Mouse (Mus musculus) thymus, postnatal 4 days (tissue): ENCODE measurements around the gene Kif22.
"Not testable (repeated sequence)": the region's sequence is repeated elsewhere in the genome, so short reads cannot be mapped to it uniquely, and the experiment has no call there.

Source experiments
- DNase-seq: peaks from one replicate; pipeline ENCODE4 v3.0.0; 2021

Gene Kif22

GRCm38 (mm10) chr7:127041851-127042672, at the start of gene Kif22:
Gene Kif22, minus strand, starts transcription at chr7:127042471.
- DNase-seq, result peak; percentile 91

DNA sequence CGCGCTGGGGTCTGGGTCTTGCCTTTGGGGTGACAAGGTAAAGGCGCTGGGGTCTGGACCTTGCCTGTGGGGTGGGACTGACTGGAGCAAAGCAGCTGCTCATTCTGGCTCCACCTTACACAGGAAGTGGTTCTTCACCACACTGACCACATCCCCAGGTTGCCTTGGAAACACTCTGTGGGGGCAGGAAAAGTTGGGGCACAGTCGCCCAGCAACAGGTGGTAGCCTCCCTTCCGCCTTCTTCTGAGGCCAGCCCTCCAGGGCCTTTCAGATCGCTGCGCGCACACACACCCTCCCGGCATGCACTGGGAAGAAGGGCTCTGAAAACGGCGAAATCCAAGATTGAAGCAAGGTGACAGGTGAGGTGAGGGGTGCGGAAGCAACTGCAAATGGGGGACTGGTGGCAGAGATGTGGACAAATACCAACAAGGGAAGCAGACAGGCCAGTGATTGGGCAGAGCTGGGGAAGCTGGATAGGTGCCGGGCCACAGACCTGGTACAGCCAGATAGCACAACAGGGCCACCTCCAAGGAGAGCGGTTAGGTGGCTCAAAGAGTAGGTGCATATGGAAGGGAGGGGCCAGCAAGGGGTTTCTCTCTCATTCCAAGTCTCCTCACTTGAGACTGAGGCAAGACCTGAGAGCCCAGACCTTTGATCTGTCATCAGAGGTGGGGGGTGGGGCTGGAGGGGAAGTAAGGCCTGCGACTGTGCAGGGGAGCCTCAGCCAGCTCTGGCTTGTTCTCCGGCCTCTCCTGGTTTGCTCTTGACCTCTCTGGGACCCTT, 49.0 kb upstream of the Kif22 start, which contains the start of gene AI467606:
Gene AI467606 (plus strand): TSS at position 246 of the 783 bp plus-strand sequence.
- peak; percentile 90 for DNase-seq

DNA sequence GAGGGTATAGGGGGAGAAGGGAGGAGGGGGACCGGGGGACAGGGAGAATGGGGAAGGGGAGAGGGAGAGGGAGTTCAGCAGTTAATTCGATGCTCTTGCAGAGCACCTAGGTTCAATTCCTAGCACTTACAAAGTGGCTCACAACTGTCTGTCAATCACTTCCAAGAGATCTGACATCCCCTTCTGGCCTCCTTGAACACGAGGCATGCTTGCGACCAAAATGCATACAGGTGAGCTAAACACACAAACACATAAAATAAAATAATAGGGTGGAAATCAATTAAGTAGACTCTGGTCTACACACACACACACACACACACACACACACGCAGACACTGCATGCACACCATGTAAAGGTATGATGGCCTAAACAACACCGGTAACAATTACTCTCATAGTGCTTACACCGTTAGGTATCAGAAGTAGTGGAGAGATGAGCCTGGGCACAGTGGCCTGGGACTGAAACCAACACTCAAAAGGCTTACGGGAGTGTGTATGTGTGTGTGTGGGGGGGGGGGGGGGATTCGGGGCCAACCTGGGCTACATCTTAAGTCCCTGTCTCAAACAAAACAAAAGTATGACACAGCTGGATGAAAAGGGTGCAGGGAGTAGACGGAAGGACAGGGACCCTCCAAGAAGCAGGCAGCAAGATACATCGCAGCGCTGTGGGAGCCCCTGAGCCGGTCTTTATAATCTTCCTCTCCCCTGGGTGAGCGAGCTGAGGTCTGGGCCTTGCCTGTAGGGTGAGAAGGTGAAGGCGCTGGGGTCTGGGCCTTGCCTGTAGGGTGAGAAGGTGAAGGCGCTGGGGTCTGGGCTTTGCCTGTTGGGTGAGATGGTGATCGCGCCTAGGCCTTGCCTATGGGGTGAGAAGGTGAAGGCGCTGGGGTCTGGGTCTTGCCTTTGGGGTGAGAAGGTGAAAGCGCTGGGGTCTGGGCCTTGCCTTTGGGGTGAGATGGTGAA, 48.2 kb upstream of the Kif22 start:
- peak; percentile 50 for DNase-seq

DNA sequence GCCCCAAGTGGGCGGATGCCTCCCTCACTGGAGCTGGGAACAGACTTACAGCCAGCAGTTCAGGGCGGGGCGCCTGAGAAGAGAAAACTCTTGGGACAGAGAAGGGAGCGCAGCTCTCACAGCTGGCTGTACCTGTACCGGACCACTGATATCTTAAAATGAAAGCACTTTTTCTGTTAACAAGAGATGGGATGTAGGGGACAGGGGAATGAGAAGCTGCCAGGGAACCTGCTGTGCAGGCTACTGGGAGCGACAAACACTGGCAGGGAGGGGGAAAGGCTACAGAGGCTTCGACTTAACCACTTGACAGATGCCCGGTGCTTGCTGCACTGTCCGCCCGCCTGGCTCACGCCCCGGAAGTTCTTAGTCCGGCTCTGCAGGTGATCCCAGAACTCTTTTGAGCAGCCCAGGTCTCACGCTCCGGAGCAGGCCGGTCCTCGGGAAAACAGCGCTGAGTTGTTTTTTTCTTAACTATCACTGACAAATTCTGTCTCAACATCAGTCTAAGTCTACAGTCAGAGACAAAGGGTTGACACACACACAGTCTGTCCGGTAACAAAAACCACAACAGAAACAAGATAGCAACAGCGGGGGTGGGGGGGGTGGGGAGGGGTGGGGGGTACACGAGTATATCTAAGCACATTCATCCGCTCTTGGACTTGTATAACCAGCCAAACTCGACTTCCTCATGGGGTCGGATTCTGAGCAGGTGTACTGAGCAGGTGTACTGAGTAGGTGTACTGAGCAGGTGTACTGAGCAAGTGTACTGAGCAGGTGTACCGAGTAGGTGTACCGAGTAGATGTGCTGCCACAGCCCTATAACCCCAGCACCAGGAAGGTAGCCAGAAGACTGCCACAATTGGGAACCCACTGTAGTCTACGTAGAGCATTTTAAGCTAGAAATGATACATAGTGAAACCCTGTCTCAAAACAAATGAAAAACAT, 46.9 kb upstream of the Kif22 start:
- DNase-seq, result peak; percentile 67

- no peak for DNase-seq
Observed at GRCm38 (mm10) chr7:127088083-127088482, 45.8 kb upstream of the Kif22 start.

- not testable (repeated sequence) for DNase-seq
Observed at GRCm38 (mm10) chr7:127087278-127088010, 45.2 kb upstream of the Kif22 start, which contains the start of gene Zg16. Gene Zg16, minus strand, starts transcription at chr7:127087328.

DNA sequence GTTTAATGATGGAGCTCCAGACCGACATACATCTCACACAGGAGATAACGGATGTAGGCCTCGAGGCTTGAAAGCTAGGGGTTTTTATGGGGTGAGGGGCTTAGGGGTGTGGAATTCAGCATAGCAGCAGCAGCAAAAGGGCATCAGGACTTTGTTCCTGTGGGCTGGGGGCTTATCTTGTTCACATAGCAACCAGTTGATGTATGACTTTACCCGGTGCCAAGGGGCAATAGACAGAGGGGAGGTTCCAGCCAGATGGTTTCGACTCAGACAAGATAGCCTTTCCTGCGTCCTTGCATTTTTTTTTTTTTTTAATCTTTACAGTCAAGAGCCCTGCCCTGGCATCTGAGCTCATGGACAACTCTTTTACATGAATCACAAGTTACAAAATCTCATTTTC, 43.5 kb upstream of the Kif22 start:
- not testable (repeated sequence) for DNase-seq

DNA sequence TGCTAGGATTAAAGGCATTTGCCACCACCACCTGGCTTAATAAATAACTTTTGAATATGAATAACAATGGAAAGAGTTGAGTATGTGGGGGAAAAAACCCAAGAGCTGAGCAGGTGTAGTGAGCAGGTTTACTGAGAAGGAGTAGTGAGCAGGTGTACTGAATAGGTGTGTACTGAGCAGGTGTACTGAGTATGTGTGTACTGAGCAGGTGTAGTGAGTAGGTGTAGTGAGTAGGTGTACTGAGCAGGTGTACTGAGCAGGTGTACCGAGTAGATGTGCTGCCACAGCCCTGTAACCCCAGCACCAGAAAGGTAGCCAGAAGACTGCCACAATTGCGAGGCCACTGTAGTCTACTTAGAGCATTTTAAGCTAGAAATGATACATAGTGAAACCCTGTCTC, 42.5 kb upstream of the Kif22 start:
- DNase-seq, result no peak

DNA sequence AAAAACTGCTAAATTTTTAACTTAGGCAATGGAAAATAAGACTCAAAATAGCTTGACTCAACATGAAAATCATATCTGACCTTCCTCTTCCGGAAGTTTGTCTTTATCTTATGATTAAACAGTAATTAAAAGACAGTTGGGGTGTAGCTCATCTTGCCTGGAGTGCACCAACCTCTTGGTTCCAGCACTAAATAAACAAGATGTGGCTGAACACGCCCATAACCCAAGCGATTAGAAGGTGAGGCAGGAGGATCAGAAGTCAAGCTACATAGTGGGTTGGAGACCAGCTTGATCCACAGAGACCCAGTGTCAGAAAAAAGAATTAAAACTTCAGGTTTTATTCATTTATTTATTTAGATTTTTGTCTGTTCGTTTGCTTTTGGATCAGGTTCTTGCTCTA, 41.4 kb upstream of the Kif22 start:
- DNase-seq, result no peak

GRCm38 (mm10) chr7:127082995-127083394, 40.7 kb upstream of the Kif22 start:
- no peak for DNase-seq

DNA sequence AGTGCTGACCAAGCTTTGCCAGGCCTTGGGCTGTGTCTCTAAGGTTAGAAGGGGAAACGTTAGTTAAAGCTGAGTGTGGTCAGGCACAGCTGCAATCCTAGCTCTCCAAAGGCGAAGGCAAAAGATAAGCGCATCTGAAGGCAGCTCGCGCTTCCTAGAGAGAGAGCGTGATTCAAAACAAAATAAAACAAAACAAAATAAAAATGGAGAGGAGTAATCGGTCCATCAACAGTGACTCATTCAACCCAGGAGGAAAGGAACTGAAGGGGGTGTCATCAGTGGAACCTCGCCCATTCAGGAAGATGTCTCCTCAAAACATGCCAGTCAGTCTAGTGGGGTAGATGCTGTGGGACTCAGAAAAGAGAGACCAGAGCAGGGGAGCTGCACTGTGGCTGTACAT, 40.0 kb upstream of the Kif22 start:
- DNase-seq, result no peak

DNA sequence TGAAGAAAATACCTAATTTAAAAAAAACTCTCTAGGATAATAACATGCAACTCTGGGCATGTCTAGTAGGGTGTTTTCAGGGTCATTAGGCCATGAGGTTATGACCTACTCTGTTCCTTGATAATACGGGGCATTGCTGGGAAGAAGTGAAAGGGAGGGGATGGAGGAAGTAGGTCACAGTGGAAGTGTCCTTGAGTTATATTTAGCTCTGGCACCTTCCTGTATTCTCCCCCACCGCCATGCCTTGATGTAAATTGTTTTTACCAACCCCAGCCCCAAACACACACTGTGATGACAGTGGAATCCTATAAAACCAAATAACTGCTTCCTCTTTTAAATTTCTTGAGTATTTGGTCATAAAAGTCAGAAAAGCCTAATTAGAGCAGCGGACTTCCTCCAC, 37.8 kb upstream of the Kif22 start:
- DNase-seq, result no peak

DNA sequence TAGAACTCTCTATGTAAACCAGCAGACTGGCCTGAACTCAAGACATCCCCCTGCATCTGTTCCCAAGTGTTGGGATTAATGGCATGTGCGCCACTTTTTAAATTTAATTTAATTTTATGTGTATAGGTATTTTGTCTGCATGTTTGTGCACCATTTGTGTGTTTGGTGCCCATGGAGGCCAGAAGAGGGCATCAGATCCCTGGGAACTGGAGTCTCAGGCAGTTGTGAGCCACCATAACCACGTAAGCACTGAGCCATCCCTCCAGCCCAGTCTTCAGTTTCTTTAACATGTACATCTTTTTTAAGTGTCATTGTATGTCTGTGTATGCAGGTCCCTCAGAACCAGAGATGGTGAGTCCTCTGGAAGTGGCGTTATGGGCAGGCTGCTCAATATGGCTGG, 35.4 kb upstream of the Kif22 start:
- DNase-seq, result peak; percentile 60

DNA sequence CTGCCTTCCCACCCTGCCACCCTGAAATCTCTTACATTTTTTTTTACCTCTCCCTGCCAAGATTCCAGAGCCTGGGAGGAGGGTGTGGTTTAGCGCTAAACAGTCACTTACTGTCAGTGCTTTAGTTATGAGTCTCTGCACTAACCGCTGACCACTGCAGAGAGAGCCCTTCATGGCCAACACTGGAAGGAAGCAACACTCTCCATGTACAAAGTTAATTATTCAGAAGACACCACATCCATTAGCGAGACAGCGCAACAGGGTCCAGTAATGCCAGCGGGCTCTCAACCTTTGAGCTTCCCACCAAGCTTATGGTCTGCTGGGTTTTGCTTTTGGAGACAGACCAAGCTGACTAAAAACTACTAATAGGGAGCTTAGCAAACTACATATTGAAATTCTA, 33.9 kb upstream of the Kif22 start:
- no peak for DNase-seq

DNA sequence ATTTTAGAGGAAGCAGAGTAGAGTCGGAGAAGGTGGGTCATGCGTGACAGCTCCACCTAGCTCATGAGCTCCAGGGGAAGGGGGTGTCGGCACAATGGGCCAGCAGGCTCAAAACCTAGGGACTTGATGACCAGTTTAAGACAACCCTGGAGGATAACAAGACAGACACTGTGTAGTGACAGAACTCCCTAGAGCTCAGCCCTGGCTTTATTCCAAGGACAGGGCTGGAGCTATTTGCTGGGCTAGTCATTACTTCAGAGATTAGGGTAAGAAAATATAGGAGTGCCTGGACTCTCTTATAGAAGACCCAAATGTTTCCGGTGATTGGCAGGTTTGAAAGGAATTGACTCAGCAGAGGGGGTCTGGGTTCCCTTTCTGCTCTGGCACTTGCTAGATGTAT, 30.9 kb upstream of the Kif22 start:
- no peak for DNase-seq

DNA sequence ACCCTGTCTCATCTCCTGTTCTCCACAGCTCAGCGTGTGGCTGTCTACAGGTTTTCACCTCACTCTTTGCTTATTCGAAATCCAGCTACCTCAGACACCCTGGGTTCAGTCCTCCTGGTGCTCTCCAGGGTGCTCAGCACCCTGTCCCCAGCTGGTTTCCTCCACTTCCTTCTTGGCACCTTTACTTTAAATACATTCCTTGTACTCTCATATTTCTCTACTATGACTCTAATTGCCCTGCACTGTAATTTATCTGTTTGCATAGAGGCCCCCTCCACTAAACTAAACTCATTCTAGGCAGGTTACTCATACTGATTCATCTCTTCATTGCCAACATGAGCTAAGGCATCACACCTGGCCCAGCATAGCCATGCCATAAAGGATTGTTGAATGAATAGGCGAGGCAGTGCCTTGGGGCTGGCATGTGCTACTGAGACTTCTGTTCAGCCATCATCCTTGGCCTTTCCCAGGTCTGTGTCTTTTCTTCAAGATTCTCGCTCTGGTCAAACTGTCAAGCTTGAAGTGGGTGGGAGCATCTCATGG, 28.7 kb upstream of the Kif22 start:
- DNase-seq, result no peak

- DNase-seq, result no peak
Observed at GRCm38 (mm10) chr7:127066317-127066716, 24.0 kb upstream of the Kif22 start.

DNA sequence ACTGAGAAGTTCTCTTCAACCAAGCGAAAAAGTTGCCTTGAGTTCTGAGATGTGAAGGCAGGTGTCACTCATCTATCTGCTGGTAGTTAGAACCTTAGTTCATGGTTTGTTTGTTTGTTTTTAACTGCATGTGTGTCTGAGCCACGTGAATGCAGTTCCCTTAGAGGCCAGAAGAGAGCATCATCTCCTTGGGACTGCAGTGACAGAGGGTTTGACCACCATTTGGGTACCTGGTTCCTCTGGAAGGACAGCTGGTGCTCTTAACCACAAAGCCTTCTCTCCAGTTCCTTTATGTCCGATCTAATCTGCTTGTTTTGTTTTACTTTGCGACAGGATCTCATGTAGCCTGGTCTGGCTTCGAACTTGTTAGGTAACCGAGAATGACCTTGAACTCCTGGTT, 23.3 kb upstream of the Kif22 start:
- DNase-seq, result no peak

GRCm38 (mm10) chr7:127055026-127055585, 12.8 kb upstream of the Kif22 start:
- DNase-seq, result peak; percentile 51

DNA sequence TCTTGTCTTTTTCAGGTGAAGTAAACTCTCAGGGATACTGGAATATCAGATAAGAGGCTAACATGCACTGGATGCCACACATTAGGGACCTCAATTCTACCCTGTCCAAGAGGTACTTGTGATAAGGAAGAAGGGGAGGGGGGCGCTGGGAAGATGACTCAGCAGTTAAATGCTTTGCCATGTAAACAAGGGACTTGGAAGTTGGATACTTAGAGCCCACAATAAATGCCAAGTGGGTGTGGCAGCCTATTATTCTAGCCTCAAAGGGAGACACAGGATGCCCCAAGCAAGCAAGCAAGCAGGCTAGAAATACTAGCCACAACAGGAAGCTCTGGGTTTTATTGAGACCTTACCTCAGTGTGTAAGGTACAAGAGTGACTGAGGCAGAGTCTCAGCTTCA, 11.0 kb downstream of the Kif22 start:
- DNase-seq, result no peak
